Mouse (Mus musculus): Measurements from ENCODE around the gene Ets1.

The Ets1 gene

GRCm38 (mm10) chr9:32713106-32713505 lies 77.1 kb downstream of the Ets1 start:
- DNase-seq: no peak

- DNase-seq: no peak
These were observed 77.8 kb downstream of the Ets1 start for GRCm38 (mm10) chr9:32713790-32714189.

GRCm38 (mm10) chr9:32714487-32714886 lies 78.5 kb downstream of the Ets1 start:
- no peak for DNase-seq

- no peak for DNase-seq
These were observed 79.9 kb downstream of the Ets1 start for GRCm38 (mm10) chr9:32715806-32716466.

GRCm38 (mm10) chr9:32717268-32717920 lies 81.4 kb downstream of the Ets1 start:
- no peak for DNase-seq

- no peak for DNase-seq
These were observed 82.2 kb downstream of the Ets1 start for GRCm38 (mm10) chr9:32717931-32718820.

GRCm38 (mm10) chr9:32718868-32719267 lies 82.8 kb downstream of the Ets1 start:
- DNase-seq: no peak

- no peak for DNase-seq
These were observed 83.9 kb downstream of the Ets1 start for GRCm38 (mm10) chr9:32719941-32720263.

- no peak for DNase-seq
These were observed 84.4 kb downstream of the Ets1 start for GRCm38 (mm10) chr9:32720264-32721031.

- DNase-seq: no peak
These were observed 85.1 kb downstream of the Ets1 start for GRCm38 (mm10) chr9:32721081-32721480.

GRCm38 (mm10) chr9:32722205-32722604 lies 86.2 kb downstream of the Ets1 start:
- DNase-seq: no peak

GRCm38 (mm10) chr9:32722969-32723368 lies 86.9 kb downstream of the Ets1 start:
- DNase-seq: no peak

- DNase-seq: no peak
These were observed 88.3 kb downstream of the Ets1 start for GRCm38 (mm10) chr9:32724131-32724825.

- DNase-seq: no peak
These were observed 89.9 kb downstream of the Ets1 start for GRCm38 (mm10) chr9:32725902-32726301.

GRCm38 (mm10) chr9:32726595-32726994 lies 90.6 kb downstream of the Ets1 start:
- DNase-seq: no peak

GRCm38 (mm10) chr9:32727058-32727457 lies 91.0 kb downstream of the Ets1 start:
- DNase-seq: no peak

- no peak for DNase-seq
These were observed 92.3 kb downstream of the Ets1 start for GRCm38 (mm10) chr9:32728306-32728705.

- DNase-seq: no peak
These were observed 92.8 kb downstream of the Ets1 start for GRCm38 (mm10) chr9:32728806-32729205.

GRCm38 (mm10) chr9:32729207-32729606 lies 93.2 kb downstream of the Ets1 start:
- DNase-seq: no peak

GRCm38 (mm10) chr9:32730001-32730655 lies 94.1 kb downstream of the Ets1 start:
- no peak for DNase-seq

GRCm38 (mm10) chr9:32730656-32731590 lies 94.9 kb downstream of the Ets1 start:
- no peak for DNase-seq

Data from right cerebral cortex, postnatal 4 days (tissue).